ENCODE assay signal across 31 mouse cellular contexts in the genomic region with DNA sequence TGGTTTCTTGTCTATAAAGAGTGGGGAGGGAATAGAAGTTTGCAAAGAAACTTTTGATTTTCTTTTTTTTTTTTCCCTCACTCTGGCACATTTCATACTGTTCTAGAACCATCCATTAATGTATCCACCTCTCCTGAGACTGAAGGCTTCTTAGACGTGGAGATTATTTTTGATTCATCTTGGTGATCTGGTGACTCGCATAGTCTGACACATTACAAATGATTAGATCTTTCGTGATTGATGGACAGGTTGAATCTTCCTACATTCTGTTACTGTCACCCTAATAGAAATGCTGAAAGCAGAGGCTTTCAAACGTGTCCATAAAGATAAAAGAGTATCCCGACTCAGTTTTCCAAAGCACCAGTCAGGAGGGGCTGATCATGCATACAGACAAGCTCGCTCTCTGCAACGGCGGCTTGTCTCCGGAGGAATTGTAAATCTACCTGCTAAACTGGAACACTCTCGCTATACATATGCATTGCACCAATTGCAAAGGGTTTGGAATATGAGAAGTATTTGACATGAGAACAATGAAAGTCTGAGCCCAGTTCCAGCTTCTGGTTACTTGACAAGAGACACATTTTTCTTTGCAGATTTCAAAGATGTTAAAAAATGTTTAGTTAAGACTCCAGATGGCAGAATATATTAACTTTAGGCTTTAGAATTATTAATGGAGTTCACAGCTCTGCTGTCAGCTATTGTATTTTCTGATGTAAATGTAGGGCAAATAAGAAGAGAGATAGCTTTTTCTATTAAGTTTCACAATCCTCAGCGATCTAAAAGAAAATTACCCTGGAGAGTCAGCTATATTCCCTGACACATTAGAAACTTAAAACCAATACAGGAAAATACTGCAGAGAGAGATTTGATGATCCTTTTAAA. TPM values are rescaled to one million over a fixed set of nuclear protein-coding genes. Genes with fewer than 3 reads are reported as not detected.
A peak's percentile ranks its signal among the peaks of the same experiment; 100 is the strongest.
DNase-seq lines count a peak whose midpoint lies in the region; ATAC-seq and TF ChIP-seq lines count a peak whose summit lies in the region.
"Had no signal": no experiment of that assay in that cellular context is flagged by ENCODE, and none has a peak within 500 bp of the region (broad histone marks: within the 10 kb centered on the region; RNA-seq: fewer than 3 reads in every experiment).

No protein-coding gene starts in this region.

- ATAC-seq in forebrain, embryonic 14.5 days: peak; percentile 42; the same call in 1 of the 2 replicates
- ATAC-seq in forebrain, embryonic 11.5 days (replicated peaks; ENCODE audit: low FRiP score): no peak
- 0 out of 2 replicates have a peak, but pooled peaks have one; percentile 42 for ATAC-seq in hindbrain, embryonic 16.5 days
- ATAC-seq in hindbrain, embryonic 13.5 days (ENCODE audit: low FRiP score): no peak
- peak; percentile 84 for ATAC-seq in midbrain, embryonic 16.5 days
- ATAC-seq: Patski had no signal

- 78% methylated on average over 11 of the region's 11 CpGs for WGBS in forebrain, embryonic 14.5 days
- 85% methylated on average over 11 of the region's 11 CpGs for WGBS in forebrain, embryonic 11.5 days
- 54% methylated on average over 11 of the region's 11 CpGs for WGBS in hindbrain, embryonic 16.5 days
- whole genome bisulfite sequencing in hindbrain, embryonic 13.5 days: 55% methylated on average over 11 of the region's 11 CpGs
- WGBS in midbrain, embryonic 16.5 days: 39% methylated on average over 11 of the region's 11 CpGs

- no peak overlapping the region for H3K27ac ChIP-seq in forebrain, embryonic 14.5 days (ENCODE audit: low read depth, low read length)
- H3K27ac ChIP-seq in forebrain, embryonic 11.5 days (ENCODE audit: low read depth, low read length): no peak overlapping the region
- H3K27ac ChIP-seq in hindbrain, embryonic 16.5 days (ENCODE audit: low read depth, low read length): no peak overlapping the region
- H3K27ac ChIP-seq in hindbrain, embryonic 13.5 days: no peak overlapping the region
- peak overlapping the region; percentile 33; the same call in 1 of the 2 replicates for H3K27ac ChIP-seq in midbrain, embryonic 16.5 days (ENCODE audit: low read length)
- H3K27ac ChIP-seq: embryonic facial prominence, embryonic 13.5 days; gastrocnemius, adult 2 months; layer of hippocampus, adult 2 months; left cerebral cortex, adult 2 months; limb, embryonic 12.5 days; liver, embryonic 15.5 days; lung, embryonic 15.5 days; neural tube, embryonic 13.5 days had no signal

- no peaks in the 10 kb centered on the region for H3K9me3 ChIP-seq in forebrain, embryonic 14.5 days (replicated peaks; ENCODE audit: control insufficient read depth, low read length)
- H3K9me3 ChIP-seq in forebrain, embryonic 11.5 days (ENCODE audit: control insufficient read depth, low read length): no peaks in the 10 kb centered on the region
- H3K9me3 ChIP-seq in hindbrain, embryonic 16.5 days (ENCODE audit: control insufficient read depth, low read length): no peaks in the 10 kb centered on the region
- no peaks in the 10 kb centered on the region for H3K9me3 ChIP-seq in hindbrain, embryonic 13.5 days
- no peaks in the 10 kb centered on the region for H3K9me3 ChIP-seq in midbrain, embryonic 16.5 days (replicated peaks; ENCODE audit: control insufficient read depth, low read length, poor library complexity, severe bottlenecking)
- H3K9me3 ChIP-seq: embryonic facial prominence, embryonic 13.5 days; limb, embryonic 12.5 days; liver, embryonic 15.5 days; lung, embryonic 15.5 days; neural tube, embryonic 13.5 days had no signal

- no peak overlapping the region for H3K4me2 ChIP-seq in forebrain, embryonic 14.5 days (ENCODE audit: low read length)
- no peak overlapping the region for H3K4me2 ChIP-seq in forebrain, embryonic 11.5 days (ENCODE audit: low read depth, low read length, severe bottlenecking)
- no peak overlapping the region for H3K4me2 ChIP-seq in hindbrain, embryonic 16.5 days (ENCODE audit: low read length)
- no peak overlapping the region for H3K4me2 ChIP-seq in hindbrain, embryonic 13.5 days
- H3K4me2 ChIP-seq in midbrain, embryonic 16.5 days (ENCODE audit: low read length): no peak overlapping the region
- H3K4me2 ChIP-seq: embryonic facial prominence, embryonic 13.5 days; heart, embryonic 11.5 days; limb, embryonic 12.5 days; liver, embryonic 15.5 days; lung, embryonic 15.5 days; neural tube, embryonic 13.5 days had no signal

- no peaks in the 10 kb centered on the region for H3K27me3 ChIP-seq in forebrain, embryonic 14.5 days (replicated peaks; ENCODE audit: control insufficient read depth, insufficient read depth, low read length)
- H3K27me3 ChIP-seq in forebrain, embryonic 11.5 days (ENCODE audit: control insufficient read depth, insufficient read depth, low read length): no peaks in the 10 kb centered on the region
- no peaks in the 10 kb centered on the region for H3K27me3 ChIP-seq in hindbrain, embryonic 16.5 days (replicated peaks; ENCODE audit: control insufficient read depth, insufficient read depth, low read length)
- H3K27me3 ChIP-seq in hindbrain, embryonic 13.5 days: no peaks in the 10 kb centered on the region
- no peaks in the 10 kb centered on the region for H3K27me3 ChIP-seq in midbrain, embryonic 16.5 days (ENCODE audit: control insufficient read depth, insufficient read depth, low read depth, low read length)
- H3K27me3 ChIP-seq: embryonic facial prominence, embryonic 13.5 days; limb, embryonic 12.5 days; liver, embryonic 15.5 days; lung, embryonic 15.5 days; neural tube, embryonic 13.5 days had no signal

- H3K4me3 ChIP-seq in forebrain, embryonic 14.5 days (ENCODE audit: low read depth, low read length): no peak overlapping the region
- no peak overlapping the region for H3K4me3 ChIP-seq in forebrain, embryonic 11.5 days (ENCODE audit: low read depth, low read length)
- H3K4me3 ChIP-seq in hindbrain, embryonic 16.5 days (ENCODE audit: low read length): no peak overlapping the region
- H3K4me3 ChIP-seq in hindbrain, embryonic 13.5 days: no peak overlapping the region
- no peak overlapping the region for H3K4me3 ChIP-seq in midbrain, embryonic 16.5 days (ENCODE audit: low read depth, low read length)
- H3K4me3 ChIP-seq: embryonic facial prominence, embryonic 13.5 days; erythroblast, embryonic 14.5 days; gastrocnemius, adult 2 months; layer of hippocampus, adult 2 months; left cerebral cortex, adult 2 months; limb, embryonic 12.5 days; liver, embryonic 15.5 days; lung, embryonic 15.5 days; neural tube, embryonic 13.5 days had no signal

- H3K36me3 ChIP-seq in forebrain, embryonic 14.5 days (ENCODE audit: control insufficient read depth, insufficient read depth, low read length): no peaks in the 10 kb centered on the region
- H3K36me3 ChIP-seq in forebrain, embryonic 11.5 days (ENCODE audit: control insufficient read depth, insufficient read depth, low read length): no peaks in the 10 kb centered on the region
- H3K36me3 ChIP-seq in hindbrain, embryonic 16.5 days (ENCODE audit: control insufficient read depth, insufficient read depth, low read length): no peaks in the 10 kb centered on the region
- no peaks in the 10 kb centered on the region for H3K36me3 ChIP-seq in hindbrain, embryonic 13.5 days
- H3K36me3 ChIP-seq in midbrain, embryonic 16.5 days (ENCODE audit: control insufficient read depth, insufficient read depth, low read length): no peaks in the 10 kb centered on the region
- H3K36me3 ChIP-seq: embryonic facial prominence, embryonic 13.5 days; limb, embryonic 12.5 days; liver, embryonic 15.5 days; lung, embryonic 15.5 days; neural tube, embryonic 13.5 days had no signal

- H3K9ac ChIP-seq in forebrain, embryonic 14.5 days (ENCODE audit: low read length): no peak overlapping the region
- H3K9ac ChIP-seq in forebrain, embryonic 11.5 days (ENCODE audit: low read length): no peak overlapping the region
- no peak overlapping the region for H3K9ac ChIP-seq in hindbrain, embryonic 16.5 days (ENCODE audit: low read depth, low read length)
- H3K9ac ChIP-seq in hindbrain, embryonic 13.5 days: no peak overlapping the region
- H3K9ac ChIP-seq in midbrain, embryonic 16.5 days (ENCODE audit: low read depth, low read length): no peak overlapping the region
- H3K9ac ChIP-seq: embryonic facial prominence, embryonic 13.5 days; limb, embryonic 12.5 days; liver, embryonic 15.5 days; lung, embryonic 15.5 days; neural tube, embryonic 13.5 days had no signal

- no peak for TF ChIP-seq POLR2A in brain, embryonic 14.5 days (IDR thresholded peaks at IDR 0.05; ENCODE audit: borderline replicate concordance, extremely low read depth, insufficient read depth, insufficient read length, poor library complexity, severe bottlenecking)

- peak; percentile 54 for DNase-seq in forebrain, embryonic 14.5 days (ENCODE audit: low spot score)
- DNase-seq in forebrain, embryonic 11.5 days (ENCODE audit: low spot score): no peak
- DNase-seq in brain, embryonic 14.5 days (ENCODE audit: low read depth): peak; percentile 76
- DNase-seq in kidney, adult 11 months: no peak
- DNase-seq: adrenal gland, postnatal 10 days; cerebellum, adult 11-12 months; cerebellum, adult 9-11 months; embryo, embryonic 11 days; gastrocnemius, adult 2 months; gastrocnemius, postnatal 36 days; heart, adult 18-20 months; heart, postnatal 36 days; kidney, adult 2 months; kidney, postnatal 36 days; thymus, adult 2 months; thymus, postnatal 4 days had no signal

- H3K4me1 ChIP-seq in forebrain, embryonic 14.5 days (ENCODE audit: control insufficient read depth, insufficient read depth, low read length): no peaks in the 10 kb centered on the region
- H3K4me1 ChIP-seq in forebrain, embryonic 11.5 days (replicated peaks; ENCODE audit: control insufficient read depth, insufficient read depth, low read length): no peaks in the 10 kb centered on the region
- H3K4me1 ChIP-seq in hindbrain, embryonic 16.5 days (ENCODE audit: control insufficient read depth, insufficient read depth, low read depth, low read length): no peaks in the 10 kb centered on the region; the same call in 1 of the 2 replicates
- no peaks in the 10 kb centered on the region for H3K4me1 ChIP-seq in hindbrain, embryonic 13.5 days (replicated peaks)
- peaks cover 4% of the 10 kb centered on the region; the same call in 1 of the 2 replicates for H3K4me1 ChIP-seq in midbrain, embryonic 16.5 days (ENCODE audit: control insufficient read depth, insufficient read depth, low read length)
- H3K4me1 ChIP-seq: embryonic facial prominence, embryonic 13.5 days; limb, embryonic 12.5 days; liver, embryonic 15.5 days; lung, embryonic 15.5 days; neural tube, embryonic 13.5 days had no signal

- TF ChIP-seq CTCF in brain, embryonic 14.5 days (IDR thresholded peaks at IDR 0.05; ENCODE audit: borderline replicate concordance, extremely low read depth, insufficient read depth, insufficient read length): no peak

RNA-seq across cellular contexts. Expression of a gene that starts 20.8 kb away (rescaled TPM):
- polyA plus RNA-seq in forebrain, embryonic 14.5 days (2014; fragmentation: Nextera tagmentation; extraction: Ambion mirVana): 1.5 and 1.6 TPM in 2 replicates
- polyA plus RNA-seq in forebrain, embryonic 11.5 days (2014; fragmentation: Nextera tagmentation; extraction: Ambion mirVana): 0.43 and 0.44 TPM in 2 replicates
- 3.0 and 3.3 TPM in 2 replicates for polyA plus RNA-seq in hindbrain, embryonic 16.5 days (2015; fragmentation: Nextera tagmentation; extraction: Ambion mirVana)
- polyA plus RNA-seq in hindbrain, embryonic 13.5 days (2015; fragmentation: Nextera tagmentation; extraction: Ambion mirVana): 1.4 and 2.5 TPM in 2 replicates
- polyA plus RNA-seq in brain, embryonic 14.5 days (2012; rRNA removed): 1.0 and 1.8 TPM in 2 replicates
- 1.9 and 2.9 TPM in 2 replicates for polyA plus RNA-seq in midbrain, embryonic 16.5 days (2015; fragmentation: Nextera tagmentation; extraction: Ambion mirVana)
- polyA plus RNA-seq: embryonic facial prominence, embryonic 13.5 days; erythroblast, embryonic 14.5 days; heart, embryonic 11.5 days; intestine, embryonic 14.5 days; kidney, adult 2 months; limb, embryonic 12.5 days; liver, adult 2 months; liver, embryonic 15.5 days; Patski had no signal

RNA-seq across cellular contexts. Expression of a gene that starts 55.4 kb away (rescaled TPM):
- 5.5 and 7.1 TPM in 2 replicates for polyA plus RNA-seq in forebrain, embryonic 14.5 days (2014; fragmentation: Nextera tagmentation; extraction: Ambion mirVana)
- 10.0 and 11.0 TPM in 2 replicates for polyA plus RNA-seq in forebrain, embryonic 11.5 days (2014; fragmentation: Nextera tagmentation; extraction: Ambion mirVana)
- 3.5 and 4.0 TPM in 2 replicates for polyA plus RNA-seq in hindbrain, embryonic 16.5 days (2015; fragmentation: Nextera tagmentation; extraction: Ambion mirVana)
- polyA plus RNA-seq in hindbrain, embryonic 13.5 days (2015; fragmentation: Nextera tagmentation; extraction: Ambion mirVana): 4.0 and 4.5 TPM in 2 replicates
- polyA plus RNA-seq in brain, embryonic 14.5 days (2012; rRNA removed): 4.4 and 6.4 TPM in 2 replicates
- 4.3 and 5.6 TPM in 2 replicates for polyA plus RNA-seq in midbrain, embryonic 16.5 days (2015; fragmentation: Nextera tagmentation; extraction: Ambion mirVana)

Comparison
In these comparisons a context has a peak if more than half of its experiments do, and no peak if none do; other contexts are left out.
1. ATAC-seq: peak in forebrain, embryonic 14.5 days (single experiment), hindbrain, embryonic 16.5 days (single experiment) and midbrain, embryonic 16.5 days (single experiment); none in forebrain, embryonic 11.5 days (single experiment) and hindbrain, embryonic 13.5 days (single experiment).
2. DNase-seq: peak in forebrain, embryonic 14.5 days (single experiment) and brain, embryonic 14.5 days (single experiment); none in forebrain, embryonic 11.5 days (single experiment) and kidney, adult 11 months (single experiment).